Mouse (Mus musculus): ENCODE measurements at regions not wholly inside any gene's neighbourhood (a gene's known extent, or its start where the extent isn't known, plus 50 kb on each side); places are given as distances from the start of the nearest gene placed in this dataset.
A peak's percentile ranks its signal among the peaks of the same experiment; 100 is the strongest.

- DNase-seq (ENCODE audit: low spot score in 2 of 2): peak; percentile 14 to 18
Observed at GRCm38 (mm10) chr8:73930344-73930743, 577.0 kb upstream of the Large1 start.

- no peak for DNase-seq (ENCODE audit: low spot score in 2 of 2)
Observed at GRCm38 (mm10) chr8:73925515-73926241, 572.3 kb upstream of the Large1 start.

- peak; percentile 25 to 34 for DNase-seq (ENCODE audit: low spot score in 2 of 2)
Observed at GRCm38 (mm10) chr8:73923181-73923580, 569.8 kb upstream of the Large1 start.

- peak; percentile 5 to 16 for DNase-seq (ENCODE audit: low spot score in 2 of 2)
Observed at GRCm38 (mm10) chr8:73921158-73921557, 567.8 kb upstream of the Large1 start.

- DNase-seq (ENCODE audit: low spot score in 2 of 2): no peak
Observed at GRCm38 (mm10) chr8:73920564-73920963, 567.2 kb upstream of the Large1 start.

GRCm38 (mm10) chr8:73905071-73905470 lies 551.7 kb upstream of the Large1 start:
- no peak for DNase-seq (ENCODE audit: low spot score in 2 of 2)

GRCm38 (mm10) chr8:73903838-73904237 lies 550.5 kb upstream of the Large1 start:
- no peak for DNase-seq (ENCODE audit: low spot score in 2 of 2)

- DNase-seq (ENCODE audit: low spot score in 2 of 2): no peak
Observed at GRCm38 (mm10) chr8:73885976-73886375, 532.6 kb upstream of the Large1 start.

GRCm38 (mm10) chr8:73881606-73882005 lies 528.3 kb upstream of the Large1 start:
- DNase-seq (ENCODE audit: low spot score in 2 of 2): no peak
